Mouse (Mus musculus): ENCODE measurements around the gene Lif. TPM values are rescaled to one million over a fixed set of nuclear protein-coding genes. Genes with fewer than 3 reads are reported as not detected.
A peak's percentile ranks its signal among the peaks of the same experiment; 100 is the strongest.

The Lif gene
- polyA plus RNA-seq, 1 experiment from 2014 or later = not detected

DNA sequence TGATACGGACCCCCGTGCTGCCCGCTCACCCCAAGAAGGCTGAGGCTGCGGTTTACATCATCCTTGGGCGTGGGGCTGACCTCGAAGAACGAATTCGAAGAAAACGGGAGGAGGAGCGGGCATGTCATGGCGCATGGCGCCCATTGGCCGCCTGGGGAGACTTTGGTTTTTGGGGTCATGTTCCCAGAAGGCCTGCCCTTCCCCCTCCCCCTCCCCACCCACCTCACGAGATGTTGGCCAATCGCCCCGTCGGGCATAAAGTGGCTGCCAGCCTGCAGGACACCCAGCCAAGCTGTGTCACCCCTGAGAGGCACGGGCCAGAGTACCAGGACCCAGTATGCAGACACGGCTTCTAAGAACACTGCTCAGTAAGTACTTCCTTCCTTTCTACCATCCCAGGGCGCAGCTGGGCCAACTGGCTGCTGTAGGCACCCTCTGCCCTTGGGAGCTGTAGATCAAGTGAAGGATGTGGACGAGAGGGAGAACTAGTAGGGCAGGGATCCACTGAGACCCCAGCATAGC, 20.8 kb upstream of the Lif start:
- Histone ChIP-seq H3K9ac (ENCODE audit: low read depth, low read length) (no peak overlapping the region), H3K27me3 (ENCODE audit: control insufficient read depth, insufficient read depth, low read depth, low read length) (no peaks in the 10 kb centered on the region), H3K4me3 (ENCODE audit: low read depth, low read length) (peak overlapping the region; percentile 43), H3K9me3 (replicated peaks; ENCODE audit: control insufficient read depth, low read length) (no peaks in the 10 kb centered on the region), H3K4me1 (ENCODE audit: control insufficient read depth, low read depth, low read length) (peaks cover 32% of the 10 kb centered on the region), H3K36me3 (ENCODE audit: control insufficient read depth, insufficient read depth) (no peaks in the 10 kb centered on the region), H3K27ac (ENCODE audit: low read length) (peak overlapping the region; percentile 39; the same call in 1 of the 2 replicates), H3K4me2 (ENCODE audit: low read depth, low read length) (peak overlapping the region; percentile 47)
- 62% methylated on average over 21 of the region's 21 CpGs for WGBS (ENCODE audit: insufficient replicate concordance)
- ATAC-seq (ENCODE audit: low read depth) = no peak

DNA sequence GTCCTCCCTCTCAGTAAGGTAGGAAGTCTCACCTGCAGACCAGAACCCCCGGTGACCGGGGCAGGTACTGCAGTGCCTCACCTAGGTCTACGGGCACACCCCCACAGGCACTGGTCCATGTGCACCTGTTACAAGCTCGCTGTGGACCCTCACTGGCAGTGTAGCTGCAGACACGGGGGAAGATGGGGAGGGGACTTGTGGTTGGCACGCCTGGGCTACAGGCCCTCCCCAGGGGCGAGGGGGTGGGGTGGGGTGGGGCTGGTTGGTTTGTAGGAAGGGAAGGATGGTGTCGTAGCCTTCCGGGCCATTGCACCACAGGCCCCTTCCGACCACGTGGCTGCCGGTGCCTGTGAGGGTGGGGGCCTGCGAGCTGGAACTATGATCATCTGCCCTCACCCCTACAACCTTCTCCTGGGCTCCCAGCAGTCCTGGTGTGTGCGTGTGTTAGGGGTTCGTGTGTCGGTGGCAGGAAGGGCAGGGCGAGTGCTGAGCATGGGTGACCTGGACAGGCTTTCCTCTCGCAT, 19.9 kb upstream of the Lif start:
- no peak overlapping the region for H3K9ac ChIP-seq (ENCODE audit: low read depth, low read length)
- peak overlapping the region; percentile 43 for H3K4me3 ChIP-seq (ENCODE audit: low read depth, low read length)
- H3K9me3 ChIP-seq (replicated peaks; ENCODE audit: control insufficient read depth, low read length) = no peaks in the 10 kb centered on the region
- H3K27ac ChIP-seq (ENCODE audit: low read length) = peak overlapping the region; percentile 34; the same call in 1 of the 2 replicates
- H3K4me1 ChIP-seq (ENCODE audit: control insufficient read depth, low read depth, low read length) = peaks cover 31% of the 10 kb centered on the region
- WGBS (ENCODE audit: insufficient replicate concordance) = 27% methylated on average over 18 of the region's 18 CpGs
- no peaks in the 10 kb centered on the region for H3K27me3 ChIP-seq (ENCODE audit: control insufficient read depth, insufficient read depth, low read depth, low read length)
- peak overlapping the region; percentile 47 for H3K4me2 ChIP-seq (ENCODE audit: low read depth, low read length)
- H3K36me3 ChIP-seq (ENCODE audit: control insufficient read depth, insufficient read depth) = no peaks in the 10 kb centered on the region
- ATAC-seq (ENCODE audit: low read depth) = peak; percentile 14

DNA sequence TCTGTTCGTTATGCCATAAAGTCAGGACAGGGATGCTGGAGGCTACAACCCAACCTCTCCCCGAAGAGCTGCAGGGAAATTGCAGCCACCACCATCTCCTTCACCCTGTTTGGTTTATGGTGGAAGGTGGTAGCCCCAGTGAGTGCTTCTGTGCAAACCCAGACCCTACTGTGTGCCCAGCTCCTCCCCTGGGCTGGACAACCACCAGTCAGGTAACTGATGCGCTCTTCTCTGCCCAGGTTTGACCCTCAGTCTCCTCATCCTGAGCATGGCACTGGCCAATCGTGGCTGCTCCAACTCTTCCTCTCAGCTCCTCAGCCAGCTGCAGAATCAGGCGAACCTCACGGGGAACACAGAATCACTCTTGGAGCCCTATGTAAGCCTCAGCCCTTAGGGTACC, 19.2 kb upstream of the Lif start:
- no peak for ATAC-seq (ENCODE audit: low read depth)
- 76% methylated on average over 6 of the region's 6 CpGs for WGBS (ENCODE audit: insufficient replicate concordance)
- Histone ChIP-seq H3K9ac (ENCODE audit: low read depth, low read length) (no peak overlapping the region), H3K36me3 (ENCODE audit: control insufficient read depth, insufficient read depth) (no peaks in the 10 kb centered on the region), H3K9me3 (replicated peaks; ENCODE audit: control insufficient read depth, low read length) (no peaks in the 10 kb centered on the region), H3K4me2 (ENCODE audit: low read depth, low read length) (0 out of 2 replicates have a peak overlapping the region, but pooled peaks have one; percentile 47), H3K27ac (ENCODE audit: low read length) (peak overlapping the region; percentile 34; the same call in 1 of the 2 replicates), H3K4me3 (ENCODE audit: low read depth, low read length) (no peak overlapping the region), H3K4me1 (ENCODE audit: control insufficient read depth, low read depth, low read length) (peaks cover 26% of the 10 kb centered on the region), H3K27me3 (ENCODE audit: control insufficient read depth, insufficient read depth, low read depth, low read length) (no peaks in the 10 kb centered on the region)

DNA sequence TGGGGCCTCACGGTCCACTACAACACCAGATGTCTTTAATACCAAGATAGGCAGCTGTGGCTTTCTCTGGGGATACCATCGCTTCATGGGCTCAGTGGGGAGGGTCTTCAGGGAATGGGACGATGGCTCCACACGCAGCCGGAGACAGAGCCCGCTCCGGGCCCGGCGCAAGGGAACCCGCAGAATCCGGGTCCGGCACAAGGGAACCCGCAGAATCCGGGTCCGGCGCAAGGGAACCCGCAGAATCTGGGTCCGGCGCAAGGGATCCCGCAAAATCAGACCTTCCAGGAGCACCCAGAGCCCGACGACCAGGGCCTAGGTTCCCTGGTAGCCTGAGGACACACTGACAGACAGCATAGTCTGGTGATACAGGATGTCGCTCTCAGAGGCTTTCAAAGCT, 17.7 kb upstream of the Lif start:
- no peak overlapping the region for H3K4me3 ChIP-seq (ENCODE audit: low read depth, low read length)
- no peaks in the 10 kb centered on the region for H3K36me3 ChIP-seq (ENCODE audit: control insufficient read depth, insufficient read depth)
- H3K27ac ChIP-seq (ENCODE audit: low read length) = no peak overlapping the region
- no peak overlapping the region for H3K4me2 ChIP-seq (ENCODE audit: low read depth, low read length)
- no peak overlapping the region for H3K9ac ChIP-seq (ENCODE audit: low read depth, low read length)
- WGBS (ENCODE audit: insufficient replicate concordance) = 87% methylated on average over 23 of the region's 23 CpGs
- H3K9me3 ChIP-seq (replicated peaks; ENCODE audit: control insufficient read depth, low read length) = no peaks in the 10 kb centered on the region
- H3K27me3 ChIP-seq (ENCODE audit: control insufficient read depth, insufficient read depth, low read depth, low read length) = no peaks in the 10 kb centered on the region
- H3K4me1 ChIP-seq (ENCODE audit: control insufficient read depth, low read depth, low read length) = peaks cover 27% of the 10 kb centered on the region
- no peak for ATAC-seq (ENCODE audit: low read depth)

DNA sequence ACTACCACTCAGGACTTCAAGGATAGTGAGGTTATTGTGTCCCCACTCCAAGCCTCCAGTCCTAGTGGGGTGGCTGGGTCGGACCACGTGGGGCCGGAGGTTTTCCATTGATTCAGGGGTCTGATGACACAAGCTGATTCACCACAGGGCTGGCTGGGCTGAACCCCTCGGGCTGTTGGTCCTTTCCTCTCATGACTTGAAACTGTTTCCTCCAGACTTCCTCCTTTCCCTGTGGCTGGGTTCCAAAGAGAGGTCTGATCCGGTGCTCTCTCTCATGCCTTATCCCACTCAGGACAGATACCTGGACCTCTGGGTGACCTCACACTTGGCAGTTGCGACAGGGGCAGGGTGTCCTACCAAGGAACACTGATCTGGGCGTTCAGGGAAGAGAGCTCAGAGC, 17.2 kb upstream of the Lif start:
- no peak overlapping the region for H3K9ac ChIP-seq (ENCODE audit: low read depth, low read length)
- no peak for ATAC-seq (ENCODE audit: low read depth)
- no peak overlapping the region for H3K27ac ChIP-seq (ENCODE audit: low read length)
- no peak overlapping the region for H3K4me2 ChIP-seq (ENCODE audit: low read depth, low read length)
- H3K36me3 ChIP-seq (ENCODE audit: control insufficient read depth, insufficient read depth) = no peaks in the 10 kb centered on the region
- H3K9me3 ChIP-seq (replicated peaks; ENCODE audit: control insufficient read depth, low read length) = no peaks in the 10 kb centered on the region
- 30% methylated on average over 7 of the region's 7 CpGs for WGBS (ENCODE audit: insufficient replicate concordance)
- no peak overlapping the region for H3K4me3 ChIP-seq (ENCODE audit: low read depth, low read length)
- no peaks in the 10 kb centered on the region for H3K27me3 ChIP-seq (ENCODE audit: control insufficient read depth, insufficient read depth, low read depth, low read length)
- H3K4me1 ChIP-seq (ENCODE audit: control insufficient read depth, low read depth, low read length) = peaks cover 25% of the 10 kb centered on the region

DNA sequence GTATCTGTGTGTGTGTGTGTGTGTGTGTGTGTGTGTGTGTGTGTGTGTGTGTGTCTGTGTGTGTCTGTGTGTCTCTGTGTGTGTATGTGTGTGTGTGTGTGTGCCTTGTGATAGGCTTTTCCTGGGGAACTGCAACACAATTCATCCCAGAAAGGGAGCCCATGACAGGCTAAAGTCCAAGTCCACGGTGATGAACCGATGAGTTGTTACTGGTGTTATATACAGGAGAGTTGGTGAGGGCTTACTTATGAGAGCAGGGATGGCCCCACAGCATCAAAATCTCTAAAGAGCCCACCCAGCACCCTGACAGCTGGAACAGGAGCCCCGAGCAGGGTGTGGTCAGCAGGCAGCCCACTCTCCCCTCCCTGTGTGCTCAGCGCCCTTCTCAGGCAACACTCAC, 16.2 kb upstream of the Lif start:
- no peak for ATAC-seq (ENCODE audit: low read depth)
- Histone ChIP-seq H3K4me2 (ENCODE audit: low read depth, low read length) (no peak overlapping the region), H3K36me3 (ENCODE audit: control insufficient read depth, insufficient read depth) (no peaks in the 10 kb centered on the region), H3K4me3 (ENCODE audit: low read depth, low read length) (no peak overlapping the region), H3K27ac (ENCODE audit: low read length) (no peak overlapping the region), H3K9ac (ENCODE audit: low read depth, low read length) (no peak overlapping the region), H3K9me3 (replicated peaks; ENCODE audit: control insufficient read depth, low read length) (no peaks in the 10 kb centered on the region), H3K27me3 (ENCODE audit: control insufficient read depth, insufficient read depth, low read depth, low read length) (no peaks in the 10 kb centered on the region), H3K4me1 (ENCODE audit: control insufficient read depth, low read depth, low read length) (peaks cover 24% of the 10 kb centered on the region)
- WGBS (ENCODE audit: insufficient replicate concordance) = 51% methylated on average over 4 of the region's 4 CpGs

DNA sequence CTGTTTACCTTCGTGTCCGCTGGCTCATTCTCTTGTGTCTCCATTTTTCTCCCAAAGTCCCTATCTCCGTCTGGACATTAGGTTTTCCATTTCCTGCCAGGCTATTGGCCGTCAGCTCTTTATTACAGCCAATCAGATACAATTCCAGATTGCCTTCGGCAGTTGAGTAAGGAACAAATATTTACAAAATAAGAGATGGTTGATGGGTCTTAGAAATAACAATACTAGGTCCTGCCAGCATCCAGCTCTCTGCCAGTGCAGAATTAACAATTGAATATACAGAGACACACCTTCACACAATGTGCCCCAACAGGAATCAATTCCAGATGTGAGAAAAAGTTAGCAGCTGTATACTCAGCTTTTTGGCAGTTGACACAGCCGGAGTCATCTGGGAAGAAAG, 11.2 kb upstream of the Lif start:
- Histone ChIP-seq H3K9me3 (replicated peaks; ENCODE audit: control insufficient read depth, low read length) (no peaks in the 10 kb centered on the region), H3K9ac (ENCODE audit: low read depth, low read length) (no peak overlapping the region), H3K4me1 (ENCODE audit: control insufficient read depth, low read depth, low read length) (peaks cover 17% of the 10 kb centered on the region), H3K4me2 (ENCODE audit: low read depth, low read length) (no peak overlapping the region), H3K36me3 (ENCODE audit: control insufficient read depth, insufficient read depth) (no peaks in the 10 kb centered on the region), H3K27ac (ENCODE audit: low read length) (no peak overlapping the region), H3K27me3 (ENCODE audit: control insufficient read depth, insufficient read depth, low read depth, low read length) (no peaks in the 10 kb centered on the region), H3K4me3 (ENCODE audit: low read depth, low read length) (no peak overlapping the region)
- ATAC-seq (ENCODE audit: low read depth) = no peak
- 66% methylated on average over 6 of the region's 6 CpGs for WGBS (ENCODE audit: insufficient replicate concordance)

DNA sequence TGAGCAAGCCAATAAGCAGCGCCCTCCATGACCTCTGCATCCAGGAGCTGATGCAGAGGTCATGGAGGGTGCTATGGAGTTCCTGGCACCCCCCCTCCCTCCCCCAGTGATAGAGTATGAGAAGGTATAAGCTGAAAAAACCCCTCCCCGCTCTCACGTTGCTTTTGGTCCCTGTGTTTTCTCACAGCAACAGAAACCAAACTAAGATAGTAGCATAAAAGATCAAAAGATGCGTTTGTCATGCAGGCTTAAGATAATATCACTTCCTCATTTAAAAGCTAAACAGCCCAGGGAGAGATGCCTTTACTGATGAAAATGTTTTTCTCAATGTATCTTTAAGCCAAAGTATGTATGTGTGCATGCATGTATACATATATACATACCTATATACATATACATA, 10.7 kb upstream of the Lif start:
- ATAC-seq (ENCODE audit: low read depth) = no peak
- Histone ChIP-seq H3K4me2 (ENCODE audit: low read depth, low read length) (no peak overlapping the region), H3K27ac (ENCODE audit: low read length) (no peak overlapping the region), H3K9me3 (replicated peaks; ENCODE audit: control insufficient read depth, low read length) (no peaks in the 10 kb centered on the region), H3K4me3 (ENCODE audit: low read depth, low read length) (no peak overlapping the region), H3K36me3 (ENCODE audit: control insufficient read depth, insufficient read depth) (no peaks in the 10 kb centered on the region), H3K4me1 (ENCODE audit: control insufficient read depth, low read depth, low read length) (peaks cover 17% of the 10 kb centered on the region), H3K27me3 (ENCODE audit: control insufficient read depth, insufficient read depth, low read depth, low read length) (no peaks in the 10 kb centered on the region), H3K9ac (ENCODE audit: low read depth, low read length) (no peak overlapping the region)
- WGBS (ENCODE audit: insufficient replicate concordance) = 39% methylated on average over 4 of the region's 4 CpGs

DNA sequence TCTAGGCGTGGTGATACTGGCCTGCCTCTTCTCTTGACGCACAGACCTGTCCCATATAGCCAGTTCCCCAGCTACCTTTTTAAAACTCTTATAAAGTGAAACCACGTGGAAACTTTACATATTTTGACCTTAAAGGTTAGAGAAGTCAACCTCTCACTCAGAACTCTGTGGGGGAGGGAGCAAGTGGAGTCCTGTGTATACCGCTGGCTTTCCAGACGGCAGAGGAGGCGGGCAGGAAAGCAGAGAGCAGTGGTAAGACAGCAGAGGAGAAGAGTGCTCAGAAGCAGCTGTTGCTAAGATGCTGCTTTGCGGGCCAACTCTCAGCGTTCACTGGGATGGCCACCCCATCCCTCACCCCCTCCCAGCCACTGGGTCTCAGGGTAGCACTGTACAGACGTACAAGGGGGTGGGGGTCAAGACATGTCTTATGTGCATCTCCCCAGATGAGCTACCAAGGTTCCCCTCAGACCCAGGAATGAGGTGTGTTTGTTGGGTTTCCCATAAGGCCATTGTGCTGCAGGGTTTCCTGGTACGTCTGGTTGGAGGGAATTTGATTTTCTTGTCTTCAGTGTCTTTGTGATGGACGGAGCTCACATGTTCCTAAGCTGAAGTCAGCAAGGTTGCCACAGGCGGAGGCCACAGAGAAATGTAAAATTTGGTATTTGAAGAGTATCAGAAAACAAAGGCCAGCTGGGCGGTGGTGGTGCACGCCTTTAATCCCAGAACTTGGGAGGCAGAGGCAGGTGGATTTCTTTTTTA, 10.0 kb upstream of the Lif start:
- no peaks in the 10 kb centered on the region for H3K27me3 ChIP-seq (ENCODE audit: control insufficient read depth, insufficient read depth, low read depth, low read length)
- no peaks in the 10 kb centered on the region for H3K36me3 ChIP-seq (ENCODE audit: control insufficient read depth, insufficient read depth)
- no peak overlapping the region for H3K4me2 ChIP-seq (ENCODE audit: low read depth, low read length)
- no peak overlapping the region for H3K4me3 ChIP-seq (ENCODE audit: low read depth, low read length)
- no peak overlapping the region for H3K27ac ChIP-seq (ENCODE audit: low read length)
- no peaks in the 10 kb centered on the region for H3K9me3 ChIP-seq (replicated peaks; ENCODE audit: control insufficient read depth, low read length)
- 72% methylated on average over 14 of the region's 14 CpGs for WGBS (ENCODE audit: insufficient replicate concordance)
- no peak for ATAC-seq (ENCODE audit: low read depth)
- H3K9ac ChIP-seq (ENCODE audit: low read depth, low read length) = no peak overlapping the region
- peaks cover 17% of the 10 kb centered on the region for H3K4me1 ChIP-seq (ENCODE audit: control insufficient read depth, low read depth, low read length)
